Mouse (Mus musculus) liver, postnatal 0 days (tissue): ENCODE measurements around the gene C5ar1. TPM values are rescaled to one million over a fixed set of nuclear protein-coding genes. Genes with fewer than 3 reads are reported as not detected.
"Not testable (repeated sequence)": the region's sequence is repeated elsewhere in the genome, so short reads cannot be mapped to it uniquely, and the experiment has no call there.

ENCODE experiments used
- ATAC-seq: fragments of 200-750 bp; cut with Nextera tagmentation; 2 replicates; pipeline ENCODE4 v1.8.0; 2017; ENCODE audit warnings: mild to moderate bottlenecking, moderate library complexity
- DNase-seq: peaks from one replicate; pipeline ENCODE4 v3.0.0-alpha.2; 2016
- H3K27ac ChIP-seq: fragments of 300-500 bp; sonication (generic); 2 replicates; pipeline ENCODE4 v1.5.1; 2014; ENCODE audit warnings: antibody characterized with exemption, moderate library complexity, mild to moderate bottlenecking, low read depth
- H3K27me3 ChIP-seq: fragments of 300-500 bp; sonication (generic); 2 replicates; pipeline ENCODE4 v1.6.1; 2014; ENCODE audit warnings: low read length, control low read depth, mixed read lengths; ENCODE audit not compliant: insufficient read depth
- H3K36me3 ChIP-seq: fragments of 300-500 bp; sonication (generic); replicated peaks from 2 replicates; pipeline ENCODE4 v1.6.1; 2014; ENCODE audit warnings: mild to moderate bottlenecking, control low read depth, low read length, moderate library complexity, mixed read lengths; ENCODE audit not compliant: insufficient read depth
- H3K4me1 ChIP-seq: fragments of 300-500 bp; sonication (generic); 2 replicates; pipeline ENCODE4 v1.6.1; 2014; ENCODE audit warnings: antibody characterized with exemption, mild to moderate bottlenecking, control low read depth; ENCODE audit not compliant: insufficient read depth
- H3K4me2 ChIP-seq: fragments of 300-500 bp; sonication (generic); 2 replicates; pipeline ENCODE4 v1.6.1; 2014; ENCODE audit warnings: low read depth, mild to moderate bottlenecking, low read length, moderate library complexity, mixed read lengths
- H3K4me3 ChIP-seq: fragments of 300-500 bp; sonication (generic); 2 replicates; pipeline ENCODE4 v1.5.1; 2014; ENCODE audit warnings: low read depth, low read length
- H3K9ac ChIP-seq: fragments of 300-500 bp; sonication (generic); replicated peaks from 2 replicates; pipeline ENCODE4 v1.6.1; 2014; ENCODE audit warnings: mild to moderate bottlenecking, moderate library complexity
- H3K9me3 ChIP-seq: fragments of 300-500 bp; sonication (generic); 2 replicates; pipeline ENCODE4 v1.6.1; 2016; ENCODE audit warnings: mild to moderate bottlenecking, control low read depth, low read length, mixed read lengths
- CTCF ChIP-seq: sonication (generic); IDR thresholded peaks from 2 replicates; pipeline ENCODE4 v1.5.1; 2016; ENCODE audit warnings: antibody characterized with exemption, low read depth
- EP300 ChIP-seq: IDR thresholded peaks from 2 replicates; pipeline ENCODE4 v1.6.1; 2016; ENCODE audit warnings: antibody characterized with exemption, low read depth, mild to moderate bottlenecking
- WGBS: fragments of 180-500 bp; shearing (Covaris S2); extraction: QIAGEN DNeasy Blood & Tissue Kit; methylation state at CpG from one replicate; pipeline ENCODE4 v1.1.7; 2014; ENCODE audit not compliant: insufficient replicate concordance; 5-methylcytosine and 5-hydroxymethylcytosine counted together
- polyA plus RNA-seq: library from polyadenylated mRNA; unstranded; fragments of >200 nt; fragmentation: Nextera tagmentation; extraction: Ambion mirVana; gene quantifications from 2 replicates; pipeline ENCODE4 v1.2.1, GENCODE M21; 2015

The C5ar1 gene
- polyA plus RNA-seq, 1 experiment from 2014 or later = 6.9 TPM

GRCm38 (mm10) chr7:16271139-16271538 is 11.8 kb upstream of the C5ar1 start:
- Histone ChIP-seq H3K27me3 (no peaks in the 10 kb centered on the region), H3K9me3 (no peaks in the 10 kb centered on the region), H3K9ac (no peak overlapping the region), H3K36me3 (peaks cover 4% of the 10 kb centered on the region), H3K27ac (no peak overlapping the region), H3K4me1 (peaks cover 37% of the 10 kb centered on the region), H3K4me3 (no peak overlapping the region), H3K4me2 (no peak overlapping the region)
- no peak for DNase-seq
- TF ChIP-seq EP300 (no peak), CTCF (no peak)
- ATAC-seq = no peak
- 61% methylated on average over 1 of the region's 1 CpGs for WGBS

DNA sequence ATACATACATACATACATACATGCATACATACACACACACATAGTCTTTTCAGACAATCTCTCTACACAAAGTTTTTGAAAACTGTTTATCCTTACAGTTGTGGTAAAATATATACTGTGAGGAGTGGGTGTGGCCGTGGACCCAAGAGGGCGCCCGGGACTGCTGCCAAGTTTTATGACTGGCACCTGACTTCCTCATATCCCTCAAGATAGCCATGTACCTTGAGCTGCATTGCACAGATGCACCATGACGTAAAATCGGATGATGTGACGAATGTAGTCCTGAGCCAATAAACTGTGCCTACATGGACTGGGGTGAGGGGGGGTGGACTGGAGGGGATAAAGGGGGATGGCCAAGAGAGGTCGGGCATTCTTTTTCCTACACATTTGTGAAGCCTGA is 7.3 kb upstream of the C5ar1 start:
- not testable (repeated sequence) for DNase-seq, H3K27ac ChIP-seq, H3K4me1 ChIP-seq, H3K4me3 ChIP-seq, H3K9ac ChIP-seq, ATAC-seq, H3K27me3 ChIP-seq, H3K36me3 ChIP-seq, H3K9me3 ChIP-seq, H3K4me2 ChIP-seq
- WGBS = 61% methylated on average over 7 of the region's 7 CpGs

DNA sequence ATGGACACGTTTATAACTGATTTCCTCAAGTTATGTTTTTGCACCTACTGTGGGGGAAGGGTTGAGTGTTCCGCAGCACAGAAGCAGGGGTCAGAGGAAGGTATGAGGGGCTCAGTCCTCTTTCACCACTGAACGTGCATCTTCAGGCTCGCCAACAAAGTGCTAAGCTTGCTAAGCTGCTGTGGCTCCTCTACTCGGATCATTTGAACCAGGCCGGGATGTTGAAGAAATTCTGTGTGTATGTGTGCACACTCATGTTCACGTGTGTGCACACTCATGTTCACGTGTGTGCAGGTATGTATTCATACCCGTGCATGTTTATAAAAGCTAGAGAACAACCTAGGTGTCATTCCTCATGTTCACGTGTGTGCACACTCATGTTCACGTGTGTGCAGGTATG is 6.5 kb upstream of the C5ar1 start:
- no peaks in the 10 kb centered on the region for H3K9me3 ChIP-seq
- H3K27ac ChIP-seq = no peak overlapping the region
- TF ChIP-seq CTCF (no peak), EP300 (no peak)
- WGBS = 80% methylated on average over 11 of the region's 11 CpGs
- H3K4me1 ChIP-seq = no peaks in the 10 kb centered on the region; the same call in 1 of the 2 replicates
- H3K36me3 ChIP-seq = no peaks in the 10 kb centered on the region
- H3K9ac ChIP-seq = no peak overlapping the region
- no peak overlapping the region for H3K4me3 ChIP-seq
- ATAC-seq = no peak
- no peaks in the 10 kb centered on the region for H3K27me3 ChIP-seq
- H3K4me2 ChIP-seq = no peak overlapping the region
- DNase-seq = no peak

DNA sequence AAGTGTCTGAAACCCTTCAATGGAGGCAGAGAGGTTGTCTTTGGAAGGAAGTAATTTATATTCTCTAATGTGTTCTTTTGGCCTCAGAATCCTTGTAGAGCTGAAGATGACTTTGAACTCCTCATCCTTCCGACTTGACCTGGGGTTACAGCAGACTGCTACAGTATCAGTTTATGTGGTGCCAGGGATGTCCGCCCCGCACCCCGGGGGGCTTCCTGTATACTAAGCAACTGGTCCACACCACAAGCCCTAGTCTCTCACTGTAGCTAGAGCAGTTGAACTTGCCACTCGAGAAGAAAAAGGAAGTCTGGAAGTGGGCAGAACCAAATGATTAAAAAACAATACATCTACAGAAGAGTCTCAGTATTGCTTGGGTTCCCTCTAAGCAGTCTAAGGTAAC is 4.5 kb upstream of the C5ar1 start:
- WGBS = 43% methylated on average over 5 of the region's 5 CpGs
- no peak for TF ChIP-seq EP300
- TF ChIP-seq CTCF = no peak
- Histone ChIP-seq H3K9me3 (no peaks in the 10 kb centered on the region), H3K36me3 (no peaks in the 10 kb centered on the region), H3K4me1 (no peaks in the 10 kb centered on the region), H3K27ac (no peak overlapping the region), H3K4me2 (no peak overlapping the region), H3K4me3 (no peak overlapping the region), H3K27me3 (no peaks in the 10 kb centered on the region), H3K9ac (no peak overlapping the region)
- DNase-seq (no peak), ATAC-seq (no peak)

DNA sequence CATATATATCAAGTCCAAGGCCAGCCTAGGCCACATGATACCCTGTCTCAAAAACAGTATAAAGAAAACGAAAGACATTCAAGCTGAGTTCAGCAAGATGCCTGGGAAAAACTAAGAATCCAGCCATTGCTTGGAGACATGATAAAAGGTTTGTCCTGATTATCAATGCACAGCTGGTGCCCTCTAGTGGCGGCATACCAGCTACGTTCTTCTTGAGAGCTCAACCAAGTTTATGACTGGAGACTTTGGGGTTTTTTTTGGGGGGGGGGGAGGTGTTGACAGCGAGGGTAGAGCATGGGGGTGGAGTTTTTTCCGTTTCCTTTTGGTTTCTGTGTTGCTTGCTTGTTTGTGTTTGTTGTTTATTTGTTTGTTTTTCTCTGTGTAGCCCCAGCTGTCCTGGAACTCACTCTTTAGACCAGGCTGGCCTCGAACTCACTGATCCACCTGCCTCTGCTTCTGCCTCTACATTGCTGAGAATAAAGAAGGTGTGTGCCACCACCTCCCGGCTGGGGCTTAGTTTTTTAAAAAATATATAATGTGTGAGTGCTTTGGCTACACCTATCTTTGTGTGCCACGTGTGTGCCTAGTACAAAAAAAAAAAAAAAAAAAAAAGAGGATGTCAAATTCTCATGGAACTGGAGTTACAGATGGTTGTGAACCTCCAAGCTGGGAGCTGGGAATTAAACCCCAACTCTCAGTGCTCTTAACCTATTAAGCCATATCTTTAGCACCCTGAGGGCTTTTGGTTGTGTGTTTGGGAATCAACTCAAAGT is 3.9 kb upstream of the C5ar1 start:
- DNase-seq (peak; percentile 88), ATAC-seq (peak; percentile 50; the same call in 1 of the 2 replicates)
- TF ChIP-seq EP300 (no peak), CTCF (peak; percentile 93)
- no peak overlapping the region for H3K4me3 ChIP-seq
- H3K4me1 ChIP-seq = no peaks in the 10 kb centered on the region
- no peaks in the 10 kb centered on the region for H3K36me3 ChIP-seq
- no peaks in the 10 kb centered on the region for H3K9me3 ChIP-seq
- 19% methylated on average over 8 of the region's 8 CpGs for WGBS
- no peak overlapping the region for H3K27ac ChIP-seq
- H3K9ac ChIP-seq = no peak overlapping the region
- H3K4me2 ChIP-seq = no peak overlapping the region
- no peaks in the 10 kb centered on the region for H3K27me3 ChIP-seq

DNA sequence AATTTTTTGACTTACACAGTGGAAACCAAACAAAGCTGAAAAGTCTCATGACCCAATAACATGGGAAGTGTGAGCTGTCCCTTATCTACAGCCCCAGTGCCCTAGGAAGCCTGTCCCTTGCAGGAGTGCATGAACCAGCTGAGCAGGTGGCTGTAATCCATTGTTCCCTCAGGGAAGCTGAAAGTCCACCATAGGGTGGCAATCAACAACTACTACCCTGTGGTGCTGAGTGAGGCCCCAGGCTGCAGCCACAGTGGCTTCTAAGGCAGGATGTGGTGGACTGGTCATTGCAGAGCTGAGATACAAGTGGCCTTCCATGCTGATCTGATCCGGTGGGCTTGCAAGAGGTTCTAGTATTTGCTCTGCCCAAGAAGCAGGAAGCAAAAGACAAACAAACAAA is 1.8 kb upstream of the C5ar1 start:
- Histone ChIP-seq H3K9ac (no peak overlapping the region), H3K9me3 (no peaks in the 10 kb centered on the region), H3K4me2 (no peak overlapping the region), H3K27ac (no peak overlapping the region; the same call in 1 of the 2 replicates), H3K36me3 (no peaks in the 10 kb centered on the region), H3K4me3 (no peak overlapping the region), H3K4me1 (no peaks in the 10 kb centered on the region), H3K27me3 (no peaks in the 10 kb centered on the region)
- DNase-seq (no peak), ATAC-seq (peak; percentile 19; the same call in 1 of the 2 replicates)
- 37% methylated on average over 1 of the region's 1 CpGs for WGBS
- no peak for TF ChIP-seq EP300
- no peak for TF ChIP-seq CTCF
